Mouse (Mus musculus) embryonic fibroblast, embryonic 13.5 days (primary cell): ENCODE data around the gene Iffo2. TPM values are rescaled to one million over a fixed set of nuclear protein-coding genes. Genes with fewer than 3 reads are reported as not detected.
A peak's percentile ranks its signal among the peaks of the same experiment; 100 is the strongest.

ENCODE experiments used
- H3K27ac ChIP-seq: 2 replicates; pipeline ENCODE4 v1.5.1; 2012; ENCODE audit warnings: low read length, control low read depth, inconsistent platforms; ENCODE audit not compliant: insufficient read depth
- H3K4me1 ChIP-seq: 2 replicates; pipeline ENCODE4 v1.6.1; 2011; ENCODE audit warnings: low read length; ENCODE audit not compliant: control insufficient read depth, insufficient read depth
- H3K4me3 ChIP-seq: 2 replicates; pipeline ENCODE4 v1.5.1; 2011; ENCODE audit warnings: mild to moderate bottlenecking, control low read depth, low read length; ENCODE audit not compliant: insufficient read depth
- CTCF ChIP-seq: IDR thresholded peaks from 2 replicates; pipeline ENCODE4 v1.5.1; 2011; ENCODE audit warnings: mild to moderate bottlenecking, control low read depth, low read length, moderate library complexity, borderline replicate concordance; ENCODE audit not compliant: insufficient read depth
- POLR2A ChIP-seq: IDR thresholded peaks from 2 replicates; pipeline ENCODE4 v1.6.1; 2011; ENCODE audit warnings: low read depth, mild to moderate bottlenecking, control low read depth, low read length, moderate library complexity
- polyA plus RNA-seq: library from polyadenylated mRNA; stranded (reverse); fragments of >200 nt; gene quantifications from 2 replicates; pipeline ENCODE4 v1.2.4, GENCODE M21; 2011; ENCODE audit warnings: low read depth; ENCODE audit not compliant: missing spikeins, insufficient read length

Gene Iffo2
- polyA plus RNA-seq, 1 experiment, result 28.5 TPM

GRCm38 (mm10) chr4:139616276-139617000, 86.1 kb downstream of the Iffo2 start:
- Histone ChIP-seq H3K27ac (no peak overlapping the region), H3K4me3 (no peak overlapping the region), H3K4me1 (no peaks in the 10 kb centered on the region)
- TF ChIP-seq POLR2A (no peak), CTCF (no peak)

DNA sequence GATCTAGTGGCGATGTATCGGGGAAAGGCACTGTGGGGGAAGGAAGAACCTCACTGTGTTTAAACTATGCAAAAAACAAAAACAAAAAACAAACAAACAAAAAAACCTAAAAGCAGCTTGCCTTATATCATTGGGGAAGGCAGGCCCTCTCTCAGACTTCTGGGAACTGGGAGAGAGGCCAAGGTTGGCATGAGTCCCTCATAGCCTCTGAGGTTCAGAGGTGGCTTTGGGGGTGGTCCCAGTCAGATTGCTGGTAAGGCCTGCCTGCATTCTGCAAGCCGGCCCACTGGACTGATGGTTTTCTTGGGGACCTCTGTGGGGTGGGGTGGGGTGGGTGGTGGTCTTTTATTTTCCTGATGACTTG, 86.6 kb downstream of the Iffo2 start:
- TF ChIP-seq CTCF (no peak), POLR2A (no peak)
- H3K27ac ChIP-seq, result no peak overlapping the region
- no peak overlapping the region for H3K4me3 ChIP-seq
- H3K4me1 ChIP-seq, result no peaks in the 10 kb centered on the region

GRCm38 (mm10) chr4:139619765-139620164, 89.4 kb downstream of the Iffo2 start:
- Histone ChIP-seq H3K27ac (no peak overlapping the region), H3K4me1 (peaks cover 2% of the 10 kb centered on the region; the same call in 1 of the 2 replicates), H3K4me3 (no peak overlapping the region)
- TF ChIP-seq POLR2A (no peak), CTCF (no peak)

DNA sequence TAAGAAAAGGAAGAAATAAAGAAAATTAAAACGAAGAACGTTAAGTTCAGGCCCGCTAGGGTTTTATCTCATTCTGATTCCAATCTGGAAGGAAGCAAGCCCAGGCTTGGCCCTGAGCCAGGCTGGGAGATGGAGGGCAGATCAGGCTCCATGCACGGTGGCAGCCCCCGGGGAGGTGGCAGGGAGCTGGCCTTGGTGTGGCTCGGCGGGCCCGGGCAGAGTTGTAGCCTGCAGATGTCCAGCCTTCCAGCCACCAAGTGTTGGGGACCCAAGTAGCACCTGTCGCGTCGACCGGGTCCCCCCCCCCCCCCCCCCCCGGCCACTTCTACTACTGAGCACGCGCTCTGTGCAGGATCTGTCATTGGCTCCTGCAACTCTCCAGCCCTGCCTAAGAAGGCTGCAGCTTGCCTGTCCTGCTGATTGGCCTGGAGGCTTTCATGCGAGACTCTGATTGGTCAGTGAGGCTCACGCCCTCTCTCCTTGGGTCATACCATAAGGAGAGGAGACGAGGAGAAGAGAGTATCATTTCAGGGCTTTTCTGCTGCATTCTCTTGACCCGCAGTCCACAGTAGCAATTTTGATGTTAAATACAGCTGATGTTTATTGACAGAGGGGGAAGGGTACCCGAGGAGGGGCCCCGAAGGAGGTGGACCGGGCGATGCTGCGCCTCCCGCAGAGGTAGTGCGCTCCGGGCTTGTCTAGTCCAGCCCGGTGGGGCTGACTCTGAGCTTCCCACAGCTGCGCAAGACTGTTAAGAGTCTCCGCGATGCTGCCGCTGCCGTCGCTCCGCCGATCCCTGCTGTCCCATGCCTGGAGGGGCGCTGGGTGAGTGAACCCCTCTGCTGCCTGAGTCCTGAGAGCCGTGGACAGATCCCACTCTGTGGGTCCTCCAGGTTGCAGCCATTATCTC, 92.3 kb downstream of the Iffo2 start, which contains the start of gene Aldh4a1:
Gene Aldh4a1 (plus strand): TSS at position 494 of the 910 bp plus-strand sequence.
- peak; percentile 99 for TF ChIP-seq POLR2A
- TF ChIP-seq CTCF, result no peak
- peaks cover 2% of the 10 kb centered on the region; the same call in 1 of the 2 replicates for H3K4me1 ChIP-seq

GRCm38 (mm10) chr4:139623434-139624115, 93.2 kb downstream of the Iffo2 start:
- H3K4me1 ChIP-seq, result peaks cover 2% of the 10 kb centered on the region; the same call in 1 of the 2 replicates
- no peak overlapping the region; the same call in 1 of the 2 replicates for H3K27ac ChIP-seq
- H3K4me3 ChIP-seq, result peak overlapping the region; percentile 62
- TF ChIP-seq POLR2A, result no peak
- TF ChIP-seq CTCF, result no peak

More for the DNA sequence above, 92.3 kb downstream of the Iffo2 start, which contains the start of gene Aldh4a1:
- H3K27ac ChIP-seq, result peak within 1 kb of the TSS; percentile 78
- H3K4me3 ChIP-seq, result peak within 1 kb of the TSS; percentile 62

DNA sequence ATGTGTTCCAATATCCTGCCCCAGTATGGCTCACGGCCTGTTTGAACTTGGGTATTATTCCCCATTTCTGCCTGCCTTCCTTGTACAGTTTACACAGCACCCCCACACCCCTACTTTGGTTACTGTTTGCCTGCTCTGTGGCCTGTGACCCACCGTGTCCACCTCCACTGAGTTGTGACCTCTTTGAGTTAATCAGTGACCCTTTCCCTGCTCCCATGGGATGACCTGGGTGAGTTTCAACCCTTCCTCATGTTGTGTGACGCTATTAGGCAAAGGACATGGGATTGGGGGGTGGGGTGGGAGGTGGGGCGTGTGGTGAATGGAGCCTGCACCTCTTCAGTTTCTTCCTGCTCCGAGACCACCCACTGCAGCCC, 93.8 kb downstream of the Iffo2 start:
- Histone ChIP-seq H3K27ac (no peak overlapping the region), H3K4me1 (peaks cover 2% of the 10 kb centered on the region; the same call in 1 of the 2 replicates), H3K4me3 (no peak overlapping the region)
- TF ChIP-seq POLR2A, result no peak
- TF ChIP-seq CTCF, result no peak

- Histone ChIP-seq H3K27ac (no peak overlapping the region), H3K4me1 (peaks cover 2% of the 10 kb centered on the region; the same call in 1 of the 2 replicates), H3K4me3 (no peak overlapping the region)
- TF ChIP-seq CTCF (no peak), POLR2A (no peak)
Measured at GRCm38 (mm10) chr4:139624706-139625105, 94.4 kb downstream of the Iffo2 start.

- H3K4me1 ChIP-seq, result peaks cover 5% of the 10 kb centered on the region
- H3K4me3 ChIP-seq, result no peak overlapping the region
- TF ChIP-seq CTCF (no peak), POLR2A (no peak)
- no peak overlapping the region for H3K27ac ChIP-seq
Measured at GRCm38 (mm10) chr4:139627361-139627760, 97.0 kb downstream of the Iffo2 start.

DNA sequence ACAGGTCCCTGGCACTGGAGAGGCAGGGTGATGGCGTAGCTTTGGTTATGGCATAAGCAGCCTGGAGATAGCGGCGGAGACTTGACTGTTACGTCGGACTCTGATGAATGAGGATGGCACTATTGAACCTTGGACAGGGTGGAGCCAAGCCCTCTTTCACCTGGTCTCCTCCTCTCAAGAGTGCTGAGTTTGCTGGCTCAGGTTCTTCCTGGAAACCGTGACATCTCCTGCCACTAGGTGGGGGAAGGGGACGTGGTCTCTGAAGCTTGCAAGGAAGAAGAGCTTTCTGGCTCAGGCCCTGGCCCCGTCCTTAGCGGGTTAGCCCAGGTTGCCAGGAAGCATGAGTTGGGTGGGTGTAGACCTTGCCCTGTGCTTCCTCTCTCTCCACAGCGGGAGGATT, 99.8 kb downstream of the Iffo2 start:
- H3K4me1 ChIP-seq, result peaks cover 3% of the 10 kb centered on the region; the same call in 1 of the 2 replicates
- TF ChIP-seq POLR2A, result no peak
- no peak for TF ChIP-seq CTCF
- no peak overlapping the region for H3K4me3 ChIP-seq
- no peak overlapping the region for H3K27ac ChIP-seq
